Comparison of ENCODE assay signal across 32 mouse cellular contexts in the genomic region with DNA sequence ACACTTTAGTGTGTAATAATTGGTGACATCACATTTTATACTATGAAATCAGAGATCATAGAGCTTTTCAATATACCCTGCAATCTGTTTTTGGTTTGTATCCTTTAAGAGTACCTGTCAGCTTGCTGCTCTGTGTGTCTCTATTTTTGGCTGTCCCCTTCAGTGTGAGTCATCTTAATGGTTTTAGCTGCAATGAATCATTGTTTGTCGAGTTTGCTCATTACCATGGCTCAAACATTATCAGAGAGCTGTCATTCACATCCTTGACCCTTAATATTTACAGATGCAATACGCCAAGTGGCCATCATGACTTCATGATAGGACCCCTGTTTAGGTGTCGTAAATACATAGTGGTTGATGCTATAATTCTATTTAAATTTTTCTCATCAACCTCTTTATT.
DNase-seq lines count a peak whose midpoint lies in the region; ATAC-seq lines count a peak whose summit lies in the region.
"Had no signal": no experiment of that assay in that cellular context is flagged by ENCODE, and none has a peak within 500 bp of the region (broad histone marks: within the 10 kb centered on the region; RNA-seq: fewer than 3 reads in every experiment).

No protein-coding gene starts in this region.

- ATAC-seq in forebrain, embryonic 11.5 days (replicated peaks; ENCODE audit: low FRiP score), result no peak
- ATAC-seq: forebrain, embryonic 13.5 days; liver, embryonic 12.5 days; liver, postnatal 0 days; midbrain, embryonic 16.5 days had no signal

- no peak overlapping the region for H3K9ac ChIP-seq in forebrain, embryonic 11.5 days (ENCODE audit: low read length)
- H3K9ac ChIP-seq: embryonic facial prominence, embryonic 15.5 days; forebrain, embryonic 13.5 days; hindbrain, embryonic 14.5 days; liver, embryonic 12.5 days; liver, postnatal 0 days had no signal

- intact Hi-C loops in heart, postnatal 36 days (cut with DNase I), result no loop called here
- intact Hi-C loops in heart, postnatal 10 days (cut with DNase I), result no loop called here
- intact Hi-C loops in heart, postnatal 14 days (cut with DNase I), result no loop called here

- H3K4me3 ChIP-seq in forebrain, embryonic 11.5 days (ENCODE audit: low read depth, low read length), result no peak overlapping the region
- H3K4me3 ChIP-seq: embryonic facial prominence, embryonic 10.5 days; embryonic facial prominence, embryonic 15.5 days; forebrain, embryonic 13.5 days; heart, adult 2 months; layer of hippocampus, adult 2 months; liver, embryonic 12.5 days had no signal

- H3K4me2 ChIP-seq in forebrain, embryonic 11.5 days (ENCODE audit: low read depth, low read length, severe bottlenecking), result no peak overlapping the region
- H3K4me2 ChIP-seq: embryonic facial prominence, embryonic 15.5 days; forebrain, embryonic 13.5 days; hindbrain, embryonic 14.5 days; liver, embryonic 12.5 days; midbrain, embryonic 11.5 days had no signal

- H3K27me3 ChIP-seq in forebrain, embryonic 11.5 days (ENCODE audit: control insufficient read depth, insufficient read depth, low read length), result no peaks in the 10 kb centered on the region
- H3K27me3 ChIP-seq: CH12.LX; embryonic facial prominence, embryonic 15.5 days; forebrain, embryonic 13.5 days; liver, embryonic 12.5 days had no signal

- WGBS in forebrain, embryonic 11.5 days, result 85% methylated on average over 3 of the region's 3 CpGs

- H3K36me3 ChIP-seq in forebrain, embryonic 11.5 days (ENCODE audit: control insufficient read depth, insufficient read depth, low read length), result no peaks in the 10 kb centered on the region
- H3K36me3 ChIP-seq: embryonic facial prominence, embryonic 10.5 days; embryonic facial prominence, embryonic 15.5 days; liver, embryonic 12.5 days had no signal

- peak; percentile 2 to 17 for DNase-seq in heart, adult 18-20 months
- DNase-seq in heart, postnatal 36 days, result no peak
- DNase-seq in heart, postnatal 10 days, result peak; percentile 23 to 24
- no peak for DNase-seq in heart, postnatal 14 days
- DNase-seq in NIH3T3 (ENCODE audit: low read depth) (peak; percentile 3), MN1 (ENCODE audit: low spot score) (no peak)
- peak; percentile 34 for DNase-seq in brain, adult 2 months (ENCODE audit: low read depth, low spot score)
- DNase-seq in forebrain, embryonic 11.5 days (ENCODE audit: low spot score), result no peak
- DNase-seq: cerebellum, adult 8-10 months; cerebellum, postnatal 25 days; gastrocnemius, postnatal 14 days; heart, adult 2 months; kidney, adult 11 months; kidney, postnatal 25 days; layer of hippocampus, postnatal 36 days; left cerebral cortex, postnatal 4 days; liver, postnatal 0 days; lung, postnatal 36 days; right cerebral cortex, adult 18-20 months; right cerebral cortex, postnatal 4 days; thymus, adult 18-20 months; thymus, postnatal 25 days had no signal

- H3K9me3 ChIP-seq in forebrain, embryonic 11.5 days (ENCODE audit: control insufficient read depth, low read length), result no peaks in the 10 kb centered on the region
- H3K9me3 ChIP-seq: embryonic facial prominence, embryonic 10.5 days; embryonic facial prominence, embryonic 15.5 days; forebrain, embryonic 13.5 days; liver, embryonic 12.5 days had no signal

- H3K27ac ChIP-seq in forebrain, embryonic 11.5 days (ENCODE audit: low read depth, low read length), result no peak overlapping the region
- H3K27ac ChIP-seq: embryonic facial prominence, embryonic 10.5 days; embryonic facial prominence, embryonic 15.5 days; forebrain, embryonic 13.5 days; heart, adult 2 months; hindbrain, embryonic 14.5 days; layer of hippocampus, adult 2 months; liver, embryonic 12.5 days; stomach, postnatal 0 days had no signal

- H3K4me1 ChIP-seq in forebrain, embryonic 11.5 days (replicated peaks; ENCODE audit: control insufficient read depth, insufficient read depth, low read length), result no peaks in the 10 kb centered on the region
- H3K4me1 ChIP-seq: embryonic facial prominence, embryonic 15.5 days; forebrain, embryonic 13.5 days; liver, embryonic 12.5 days had no signal

Comparison
In these comparisons a context has a peak if more than half of its experiments do, and no peak if none do; other contexts are left out.
1. DNase-seq: peak in heart, adult 18-20 months (2 of 2), heart, postnatal 10 days (2 of 2), NIH3T3 (single experiment) and brain, adult 2 months (single experiment); none in heart, postnatal 36 days (0 of 2), heart, postnatal 14 days (0 of 2), MN1 (single experiment) and forebrain, embryonic 11.5 days (single experiment).